Mouse (Mus musculus) layer of hippocampus, postnatal 10 days (tissue): ENCODE results near the gene Ulbp1. TPM values are rescaled to one million over a fixed set of nuclear protein-coding genes. Genes with fewer than 3 reads are reported as not detected.
A peak's percentile ranks its signal among the peaks of the same experiment; 100 is the strongest.
"Not testable (repeated sequence)": the region's sequence is repeated elsewhere in the genome, so short reads cannot be mapped to it uniquely, and the experiment has no call there.

ENCODE experiments used
- DNase-seq, 2 experiments: peaks; one replicate each; pipeline ENCODE4 v3.0.0; 2021; ENCODE audit warnings: low spot score in 2 of 2
- long read RNA-seq: library from polyadenylated mRNA; stranded (forward); transcript quantifications from one replicate; pipeline ENCODE4 v2.0.0, GENCODE M21; 2023
- total RNA-seq, 2 experiments: library from RNA; stranded (reverse); gene quantifications; 2 replicates each; pipeline ENCODE4 v1.2.3; 2021

Ulbp1 gene
- total RNA-seq, result 1 to 10 TPM in 1 of 2 experiments, under 1 TPM in 1; 0.78 to 3.2 TPM
- long read RNA-seq, result 0 reads

- peak; percentile 20 to 39 for DNase-seq
Measured at GRCm38 (mm10) chr10:7473197-7473889, at the start of gene Ulbp1. Gene Ulbp1, minus strand, starts transcription at chr10:7473638.

- DNase-seq, result not testable (repeated sequence)
Measured at GRCm38 (mm10) chr10:7498180-7498579, 24.7 kb upstream of the Ulbp1 start.

- not testable (repeated sequence) for DNase-seq
Measured at GRCm38 (mm10) chr10:7492384-7492783, 18.9 kb upstream of the Ulbp1 start.

GRCm38 (mm10) chr10:7483650-7484049 lies 10.2 kb upstream of the Ulbp1 start:
- DNase-seq, result no peak

- not testable (repeated sequence) for DNase-seq
Measured at GRCm38 (mm10) chr10:7474225-7474624, 787 bp upstream of the Ulbp1 start.

GRCm38 (mm10) chr10:7471664-7472063 lies 1.8 kb downstream of the Ulbp1 start:
- DNase-seq, result no peak

GRCm38 (mm10) chr10:7470457-7470856 lies 3.0 kb downstream of the Ulbp1 start:
- no peak for DNase-seq

GRCm38 (mm10) chr10:7469716-7470414 lies 3.6 kb downstream of the Ulbp1 start:
- peak; percentile 75 to 80 for DNase-seq

- no peak for DNase-seq
Measured at GRCm38 (mm10) chr10:7462006-7462405, 11.4 kb downstream of the Ulbp1 start.

- no peak for DNase-seq
Measured at GRCm38 (mm10) chr10:7438928-7439327, 34.5 kb downstream of the Ulbp1 start.

- no peak for DNase-seq
Measured at GRCm38 (mm10) chr10:7393143-7394035, 80.0 kb downstream of the Ulbp1 start.

- peak in 1 of 2 experiments; percentile 11 for DNase-seq
Measured at GRCm38 (mm10) chr10:7391935-7392930, 81.2 kb downstream of the Ulbp1 start.

- peak in 1 of 2 experiments; percentile 12 for DNase-seq
Measured at GRCm38 (mm10) chr10:7391561-7391934, 81.9 kb downstream of the Ulbp1 start.

GRCm38 (mm10) chr10:7391108-7391507 lies 82.3 kb downstream of the Ulbp1 start:
- peak in 1 of 2 experiments; percentile 19 for DNase-seq

Other genes starting within 250 kb of the Ulbp1 start
- gene Lrp11, start 116.2 kb upstream of the Ulbp1 start, total RNA-seq, result 100 to 1,000 TPM; 135 to 141 TPM
- 1 to 10 TPM; 7.2 to 9.2 TPM for gene Nup43, start 193.9 kb upstream of the Ulbp1 start, total RNA-seq
- gene Pcmt1, start 207.5 kb upstream of the Ulbp1 start, total RNA-seq, result 100 to 1,000 TPM; 130 to 133 TPM
- 10 to 100 TPM; 50.7 to 54.9 TPM for gene Lats1, start 207.6 kb upstream of the Ulbp1 start, total RNA-seq